Mouse (Mus musculus) liver, adult 2 months (tissue): ENCODE results near the gene Dscaml1.

Experiments used
- CTCF ChIP-seq: fragments of 200-500 bp; IDR thresholded peaks from 2 replicates; pipeline ENCODE4 v1.5.1; 2011; ENCODE audit warnings: low read depth, low read length, control low read depth
- POLR2A ChIP-seq: fragments of 200-500 bp; IDR thresholded peaks from 2 replicates; pipeline ENCODE4 v1.6.1; 2011; ENCODE audit warnings: low read length, control low read depth; ENCODE audit not compliant: insufficient read depth; ENCODE audit errors: extremely low read depth

DNA sequence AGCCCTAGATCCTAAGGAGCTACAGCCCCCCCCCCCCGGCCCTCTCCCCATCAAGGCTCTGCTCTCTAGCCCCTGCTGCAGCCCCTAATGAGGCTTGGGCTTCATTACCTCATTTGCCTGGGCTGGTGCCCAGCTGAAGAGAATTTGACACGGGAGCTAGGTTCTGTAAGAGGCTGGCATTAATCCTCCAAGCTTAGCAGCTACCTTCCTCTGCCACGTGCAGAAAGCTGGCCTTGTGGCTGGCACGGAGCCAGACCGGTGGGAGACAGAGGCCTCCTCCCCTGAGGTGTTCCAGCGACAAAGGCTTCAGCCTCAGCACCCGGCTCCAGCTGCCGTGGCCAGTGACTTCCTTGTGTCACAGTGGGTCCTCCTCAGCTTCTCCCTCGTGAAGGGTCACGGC, 206.1 kb downstream of the Dscaml1 start:
- TF ChIP-seq POLR2A (no peak), CTCF (no peak)
